Mouse (Mus musculus) layer of hippocampus, adult 2 months (tissue): Measurements from ENCODE around the gene Fam8a1. TPM values are rescaled to one million over a fixed set of nuclear protein-coding genes. Genes with fewer than 3 reads are reported as not detected.

Source experiments
- DNase-seq, 2 experiments: peaks; one replicate each; pipeline ENCODE4 v3.0.0; 2022; ENCODE audit warnings: low spot score in 2 of 2
- H3K27ac ChIP-seq: fragments of 200-600 bp; 2 replicates; pipeline ENCODE4 v1.8.1; 2022
- H3K4me3 ChIP-seq: fragments of 200-600 bp; 2 replicates; pipeline ENCODE4 v1.8.1; 2022; ENCODE audit warnings: mild to moderate bottlenecking
- CTCF ChIP-seq: fragments of 200-600 bp; conservative IDR thresholded peaks from 2 replicates; pipeline ENCODE4 v1.8.1; 2022; ENCODE audit warnings: antibody characterized with exemption, mild to moderate bottlenecking, moderate library complexity
- total RNA-seq, 2 experiments: library from RNA; stranded (reverse); gene quantifications; 2 replicates each; pipeline ENCODE4 v1.2.3; 2021

The Fam8a1 gene
- total RNA-seq, 2 experiments from 2014 or later = 74.7 to 76.5 TPM

- peak overlapping the region; percentile 95 for H3K27ac ChIP-seq
Measured at GRCm38 (mm10) chr13:46727038-46727836, 57.9 kb downstream of the Fam8a1 start.

More at GRCm38 (mm10) chr13:46727038-46727836, 57.9 kb downstream of the Fam8a1 start:
- no peak for TF ChIP-seq CTCF
- peak overlapping the region; percentile 79 for H3K4me3 ChIP-seq
- peak; percentile 8 to 33 for DNase-seq

Other genes starting within 250 kb of the Fam8a1 start
- gene Cap2, start 167.7 kb upstream of the Fam8a1 start, total RNA-seq = 100 to 1,000 TPM; 216 to 220 TPM
- gene Nup153, start 58.4 kb downstream of the Fam8a1 start, total RNA-seq = 10 to 100 TPM; 56.3 to 56.4 TPM